Mouse (Mus musculus): ENCODE data around the gene Dscam.

Gene Dscam

GRCm38 (mm10) chr16:97018304-97018703, 152.2 kb downstream of the Dscam start:
- DNase-seq (ENCODE audit: low spot score), result no peak

- no peak for DNase-seq (ENCODE audit: low spot score)
Measured at GRCm38 (mm10) chr16:97017171-97017738, 153.3 kb downstream of the Dscam start.

DNA sequence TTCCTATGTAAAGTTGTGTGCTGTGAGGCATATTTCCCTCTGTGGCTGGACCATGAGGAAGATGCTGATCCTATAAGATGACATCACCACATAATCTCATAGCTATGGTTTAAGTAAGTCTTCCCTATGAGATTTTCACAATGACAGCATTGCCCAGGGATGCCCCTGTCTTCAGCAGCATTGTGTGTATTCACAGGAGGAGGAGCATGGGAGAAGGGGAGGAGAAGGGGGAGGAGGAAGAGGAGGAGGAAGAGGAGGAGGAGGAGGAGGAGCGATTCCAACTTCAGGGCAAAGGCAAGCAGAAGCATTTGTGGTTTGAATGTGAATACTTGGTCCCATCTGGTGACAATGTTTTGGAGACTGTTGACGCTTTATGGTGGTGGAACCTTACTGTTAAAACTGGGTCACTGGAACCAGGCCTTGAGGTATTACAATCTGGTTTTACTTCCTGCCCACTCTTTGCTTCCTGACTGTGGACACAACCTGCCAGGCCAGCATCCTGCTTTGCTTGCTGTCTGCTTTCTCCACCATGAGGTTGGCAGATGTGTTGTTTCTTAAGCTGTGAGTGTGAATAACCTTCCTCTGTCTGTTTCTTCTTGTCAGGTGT, 154.2 kb downstream of the Dscam start:
- no peak for DNase-seq (ENCODE audit: low spot score)

DNA sequence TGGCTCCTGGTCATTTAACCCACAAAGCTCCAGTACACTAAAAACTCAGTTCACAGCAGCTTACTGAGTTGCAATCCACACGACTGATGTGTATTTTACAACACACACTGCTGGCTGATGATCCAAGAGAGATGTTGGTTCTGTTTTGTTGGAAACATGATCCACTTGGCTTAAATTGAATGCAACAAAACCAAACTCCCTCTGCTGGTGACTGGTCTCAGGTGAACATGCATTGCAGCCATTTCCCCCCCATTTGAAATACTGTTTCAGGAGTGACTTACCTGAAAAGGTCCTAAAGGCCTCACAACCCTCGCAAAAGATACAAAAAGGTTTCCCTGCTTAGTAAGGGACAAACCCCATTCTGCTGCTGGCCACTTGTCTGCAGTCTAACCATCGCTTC, 156.2 kb downstream of the Dscam start:
- DNase-seq (ENCODE audit: low spot score), result no peak

DNA sequence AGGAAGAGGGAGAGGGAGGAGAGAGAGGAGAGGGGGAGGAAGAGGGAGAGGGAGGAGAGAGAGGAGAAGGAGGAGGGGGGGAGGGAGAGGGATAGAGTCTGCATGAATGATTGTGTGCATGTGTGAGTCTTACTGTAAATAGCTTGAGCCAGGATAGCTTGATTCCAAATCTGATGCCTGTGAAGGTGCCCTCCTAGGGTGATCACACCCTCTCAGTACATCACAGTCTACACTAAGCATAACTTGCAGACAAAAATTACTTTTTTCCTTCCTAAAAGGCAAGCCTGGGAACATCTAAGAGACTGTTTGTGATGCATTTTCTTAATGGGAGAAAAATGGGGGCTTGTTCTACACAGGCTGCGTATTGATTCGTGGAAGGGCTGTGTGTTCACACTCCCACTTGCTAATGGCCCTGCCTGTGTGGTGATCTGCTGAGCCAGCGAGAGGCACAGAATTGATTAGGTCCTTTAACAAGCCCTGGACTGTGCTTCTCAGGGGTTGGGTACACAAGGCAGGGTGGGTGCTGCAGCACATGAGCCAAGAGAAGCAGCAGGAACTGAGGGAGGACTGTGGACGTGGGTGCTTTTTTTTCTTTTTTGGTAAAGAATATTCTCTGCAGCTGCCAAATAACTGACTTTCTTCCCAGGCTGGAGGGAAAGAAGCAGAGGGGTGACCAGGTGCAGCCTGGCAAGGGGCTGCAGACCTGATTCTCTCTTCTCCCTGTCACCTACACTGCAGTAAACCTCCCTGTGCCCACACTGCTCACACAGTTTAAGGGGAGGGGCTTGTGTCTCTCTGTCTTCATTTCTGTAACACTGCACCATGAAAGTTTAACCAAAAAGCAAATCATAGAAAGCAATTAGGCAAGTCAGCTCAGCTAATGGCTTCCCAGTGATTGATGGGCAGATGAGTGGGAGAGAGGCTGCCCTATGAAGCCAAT, 161.2 kb downstream of the Dscam start:
- no peak for DNase-seq (ENCODE audit: low spot score)

DNA sequence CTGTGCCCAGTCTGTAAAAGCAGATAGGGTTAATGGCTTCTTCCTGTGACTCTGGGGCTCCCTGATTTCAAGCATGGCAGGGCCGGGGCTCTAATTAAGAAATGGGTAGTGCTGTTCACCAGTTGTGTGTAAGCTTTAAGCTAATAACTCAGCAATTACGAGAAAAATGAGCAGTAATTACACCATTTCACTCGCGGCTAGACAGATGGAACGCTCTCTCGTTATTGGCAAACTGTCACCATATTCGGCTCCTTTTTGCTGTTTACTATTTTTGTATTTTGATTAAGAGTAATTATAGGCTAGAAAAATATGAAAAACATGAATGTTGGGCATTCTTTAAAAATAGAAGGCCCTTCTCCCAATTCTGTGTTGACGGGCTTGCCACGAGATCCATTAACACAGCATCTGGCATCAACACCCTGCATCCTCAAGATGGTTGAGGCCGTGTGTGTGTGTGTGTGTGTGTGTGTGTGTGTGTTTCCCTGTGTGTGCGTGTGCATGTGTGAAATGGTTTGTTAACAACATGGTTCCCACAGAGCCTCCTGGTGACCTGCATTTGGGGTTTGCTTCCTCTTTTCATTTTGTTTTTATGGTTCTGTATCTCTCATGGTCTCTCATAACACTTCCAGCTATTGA, 162.5 kb downstream of the Dscam start:
- DNase-seq (ENCODE audit: low spot score), result no peak

DNA sequence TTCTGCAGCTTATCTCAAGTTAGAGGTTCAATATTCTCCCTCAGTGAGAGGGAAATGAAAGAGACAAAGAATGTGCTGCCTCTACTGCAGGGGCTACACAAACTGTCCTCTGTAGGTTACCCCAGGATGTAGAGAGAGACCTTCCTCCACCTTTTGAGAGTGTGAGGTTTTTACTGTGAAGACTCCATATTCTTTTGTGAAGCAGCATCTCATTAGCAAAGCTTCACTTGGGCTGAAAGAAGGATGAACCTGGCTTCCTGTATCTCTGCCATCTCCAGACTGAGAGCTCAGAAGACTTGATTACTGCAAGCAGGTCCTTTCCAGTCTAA, 163.7 kb downstream of the Dscam start:
- DNase-seq (ENCODE audit: low spot score), result no peak

DNA sequence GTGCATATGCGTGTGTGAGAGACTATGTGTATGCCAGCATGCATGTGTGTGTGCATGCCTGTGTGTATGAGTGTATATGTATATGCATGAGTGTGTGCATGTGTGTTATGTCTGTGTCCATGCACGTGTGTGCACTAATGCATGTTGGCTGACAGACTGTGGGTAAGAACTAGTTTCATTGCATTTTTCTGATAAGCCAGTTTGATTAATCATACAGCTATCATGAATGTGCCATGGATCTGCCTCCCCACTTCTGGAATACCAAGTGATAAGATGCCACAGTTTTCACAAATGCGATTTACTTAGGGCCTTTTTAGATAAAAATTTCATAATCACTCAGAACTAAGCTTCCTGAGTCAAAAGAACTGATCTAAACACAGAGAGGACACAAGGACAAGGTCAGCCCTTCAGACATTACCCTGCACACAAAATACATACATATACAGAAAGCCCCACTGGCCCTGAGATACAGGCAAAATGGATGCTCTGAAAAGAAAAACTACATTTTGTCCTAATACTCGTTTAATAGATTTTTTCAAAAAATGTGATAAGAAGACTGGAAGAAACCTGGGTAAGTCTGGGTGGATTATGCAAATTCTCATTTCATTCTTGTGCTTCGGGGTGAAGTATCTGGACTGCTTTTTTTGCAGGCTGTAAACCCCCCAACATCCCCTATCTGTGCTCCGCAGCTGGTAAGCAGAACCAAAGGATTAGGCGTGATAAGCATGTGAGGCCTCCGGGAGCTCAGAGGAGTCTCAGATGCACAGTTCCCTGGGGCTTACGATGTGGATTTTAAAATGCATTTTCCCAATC, 164.3 kb downstream of the Dscam start:
- no peak for DNase-seq (ENCODE audit: low spot score)

DNA sequence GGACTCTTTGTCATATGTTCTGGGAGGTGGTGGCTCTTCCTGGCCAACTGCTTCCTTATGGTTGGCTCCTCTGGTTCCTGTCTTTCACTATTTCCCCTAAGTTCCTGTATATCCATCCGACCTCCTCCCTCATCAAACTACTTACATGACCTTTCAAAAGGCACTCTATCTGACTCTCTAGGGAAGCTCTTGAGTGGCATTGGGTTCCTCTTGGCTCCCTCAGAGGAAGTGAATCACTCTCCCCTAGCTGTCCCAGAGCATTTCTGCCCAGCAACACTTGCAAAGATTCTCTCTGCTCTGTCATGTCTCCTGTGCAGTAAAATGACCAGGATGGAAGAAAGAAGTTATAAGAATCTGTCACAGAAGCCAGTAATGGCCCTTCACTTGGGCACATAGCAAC, 166.6 kb downstream of the Dscam start:
- DNase-seq (ENCODE audit: low spot score), result no peak

GRCm38 (mm10) chr16:97002837-97003236, 167.7 kb downstream of the Dscam start:
- DNase-seq (ENCODE audit: low spot score), result no peak

DNA sequence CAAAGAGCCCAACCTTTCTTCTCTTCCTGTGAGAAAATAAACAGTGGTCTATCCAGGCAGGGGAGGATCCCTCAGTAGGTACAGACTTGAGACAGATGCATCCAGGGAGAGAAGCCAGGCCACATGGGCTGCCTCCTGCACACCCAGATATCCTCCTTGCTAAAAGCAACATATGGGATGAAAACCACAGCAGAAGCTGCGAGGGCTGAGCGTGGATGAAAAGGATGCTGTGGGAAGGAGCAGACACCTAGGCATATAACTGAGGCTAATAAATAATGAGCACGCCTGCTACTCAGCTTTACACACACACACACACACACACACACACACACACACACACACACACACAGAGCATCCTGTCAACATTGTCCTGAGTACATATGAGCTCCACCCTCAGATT, 168.4 kb downstream of the Dscam start:
- DNase-seq (ENCODE audit: low spot score), result no peak

DNA sequence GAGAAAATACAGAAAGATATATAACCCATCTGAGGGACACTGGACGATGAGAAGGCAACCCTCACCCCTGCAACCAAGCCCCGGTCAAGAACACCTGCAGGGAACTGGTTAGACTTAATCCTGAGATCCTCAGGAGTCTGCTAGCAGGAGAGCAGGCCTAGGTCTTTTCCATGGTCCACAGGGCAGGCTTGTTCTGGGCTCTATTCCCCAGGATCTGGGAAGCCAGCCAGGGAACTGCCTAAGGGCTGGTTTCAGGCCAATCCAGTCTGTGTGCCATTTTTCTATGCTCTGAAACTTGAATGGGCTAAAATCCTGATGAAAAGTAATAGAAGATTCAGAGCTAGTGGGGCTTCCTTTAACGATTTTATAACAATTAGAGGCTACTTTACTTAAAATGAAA, 173.7 kb downstream of the Dscam start:
- peak; percentile 39 for DNase-seq (ENCODE audit: low spot score)

- DNase-seq (ENCODE audit: low spot score), result no peak
Measured at GRCm38 (mm10) chr16:96995858-96996257, 174.7 kb downstream of the Dscam start.

DNA sequence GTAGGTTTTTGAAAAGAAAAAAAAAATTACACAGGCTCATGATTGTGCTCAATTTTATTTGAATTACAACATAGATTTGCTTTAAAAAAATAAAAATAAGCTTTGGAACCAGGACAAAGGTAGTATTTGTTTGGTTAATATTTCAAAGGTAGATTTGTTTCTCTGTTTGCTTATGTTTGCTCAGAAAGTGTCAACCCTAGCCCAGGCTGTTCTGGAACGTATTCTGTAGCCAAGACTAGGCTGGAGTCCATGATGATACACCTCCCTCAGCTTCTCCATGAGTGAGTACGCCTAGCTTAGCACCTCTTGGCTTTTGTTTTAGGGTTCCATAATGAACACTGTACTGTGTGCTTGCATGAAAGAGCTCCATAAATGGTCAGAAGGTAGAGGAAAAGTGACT, 183.2 kb downstream of the Dscam start:
- no peak for DNase-seq (ENCODE audit: low spot score)

DNA sequence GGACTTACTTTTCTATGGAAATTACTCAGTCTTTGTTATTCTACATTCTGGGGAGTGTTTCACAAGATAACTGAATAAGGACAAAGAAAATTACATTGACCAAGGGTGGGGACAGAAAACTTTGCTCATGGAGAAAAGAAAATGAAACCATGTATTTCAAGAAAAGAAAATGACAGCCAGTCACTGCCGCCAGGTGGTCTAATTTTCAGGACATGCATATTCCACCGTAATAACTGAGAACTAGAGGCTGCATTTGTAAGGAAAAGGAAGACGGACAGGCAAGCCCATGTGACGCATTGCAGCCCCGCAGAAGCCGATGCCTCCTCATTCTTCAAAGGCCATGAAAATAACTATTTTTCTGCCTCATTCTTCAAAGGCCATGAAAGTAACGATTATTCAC, 197.3 kb downstream of the Dscam start:
- DNase-seq (ENCODE audit: low spot score), result no peak

- no peak for DNase-seq (ENCODE audit: low spot score)
Measured at GRCm38 (mm10) chr16:96971768-96972167, 198.8 kb downstream of the Dscam start.

- DNase-seq (ENCODE audit: low spot score), result no peak
Measured at GRCm38 (mm10) chr16:96970412-96970811, 200.1 kb downstream of the Dscam start.

- no peak for DNase-seq (ENCODE audit: low spot score)
Measured at GRCm38 (mm10) chr16:96969643-96970042, 200.9 kb downstream of the Dscam start.

GRCm38 (mm10) chr16:96968885-96969480, 201.6 kb downstream of the Dscam start:
- DNase-seq (ENCODE audit: low spot score), result no peak

GRCm38 (mm10) chr16:96959695-96960094, 210.9 kb downstream of the Dscam start:
- DNase-seq (ENCODE audit: low spot score), result no peak

DNA sequence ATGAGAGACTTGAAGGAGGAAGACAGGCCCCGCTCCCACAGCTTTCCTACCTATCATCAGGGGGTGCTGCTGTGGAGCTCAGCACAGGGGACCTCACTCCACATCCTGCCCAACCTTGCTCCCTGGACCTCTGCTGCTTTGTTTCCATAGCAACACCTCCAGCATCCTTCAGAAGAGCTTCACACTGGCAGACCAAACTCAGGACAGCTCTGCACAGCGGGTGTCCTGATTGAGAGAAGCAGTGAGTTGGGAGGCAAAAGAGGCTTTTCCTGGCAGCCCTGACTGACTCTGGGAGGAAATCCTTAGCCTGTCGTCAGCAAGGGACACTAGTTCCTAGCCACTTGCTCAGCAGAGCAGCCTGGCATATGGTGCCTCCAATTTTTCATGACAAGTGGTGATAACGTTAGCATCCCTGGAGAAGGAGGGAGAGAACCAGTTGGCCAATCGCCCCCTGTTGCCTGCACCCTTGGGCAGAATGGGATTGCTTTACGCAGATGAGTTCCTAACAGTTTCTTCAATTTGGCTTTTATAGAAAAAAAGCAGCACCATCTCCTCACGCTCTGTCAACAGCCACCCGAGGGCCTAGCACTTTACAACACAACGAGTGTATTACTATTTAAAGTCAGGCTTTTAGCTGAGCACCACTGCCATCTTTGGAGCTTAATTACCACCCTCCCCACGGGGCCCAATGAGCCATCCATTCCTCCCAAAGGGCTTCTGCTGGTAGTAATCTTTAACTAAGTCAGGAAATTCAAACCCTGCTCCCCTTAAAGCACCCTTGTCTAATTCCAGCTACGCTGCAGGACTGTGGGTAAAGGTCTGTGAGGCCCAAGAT, 224.9 kb downstream of the Dscam start:
- no peak for DNase-seq (ENCODE audit: low spot score)
